Mouse (Mus musculus) spleen, adult 2 months (tissue): ENCODE measurements around the gene Sbk1. TPM values are rescaled to one million over a fixed set of nuclear protein-coding genes. Genes with fewer than 3 reads are reported as not detected.

Experiments used
- DNase-seq, 2 experiments: peaks; one replicate each; pipeline versions ENCODE4 v3.0.0 to v3.0.0-alpha.2; 2012 to 2021; ENCODE audit warnings: low spot score in 2 of 2, low read depth in 1 of 2
- H3K27ac ChIP-seq: fragments of 200-500 bp; 2 replicates; pipeline ENCODE4 v1.5.1; 2012; ENCODE audit warnings: low read length, inconsistent platforms; ENCODE audit not compliant: insufficient read depth
- H3K27me3 ChIP-seq: fragments of 200-500 bp; 2 replicates; pipeline ENCODE4 v1.6.1; 2012; ENCODE audit warnings: mild to moderate bottlenecking, moderate library complexity, low read length, inconsistent platforms; ENCODE audit not compliant: control insufficient read depth, insufficient read depth
- H3K36me3 ChIP-seq: fragments of 200-500 bp; 2 replicates; pipeline ENCODE4 v1.6.1; 2012; ENCODE audit warnings: mild to moderate bottlenecking, low read length, inconsistent platforms; ENCODE audit not compliant: control insufficient read depth, insufficient read depth
- H3K4me1 ChIP-seq: fragments of 200-500 bp; 2 replicates; pipeline ENCODE4 v1.6.1; 2011; ENCODE audit warnings: inconsistent platforms; ENCODE audit not compliant: control insufficient read depth, insufficient read depth, insufficient read length
- H3K4me3 ChIP-seq: fragments of 200-500 bp; 2 replicates; pipeline ENCODE4 v1.5.1; 2011; ENCODE audit warnings: mild to moderate bottlenecking, inconsistent platforms; ENCODE audit not compliant: insufficient read depth, insufficient read length; ENCODE audit errors: extremely low read depth
- CTCF ChIP-seq: fragments of 200-500 bp; IDR thresholded peaks from 2 replicates; pipeline ENCODE4 v1.5.1; 2011; ENCODE audit warnings: mild to moderate bottlenecking, inconsistent platforms; ENCODE audit not compliant: insufficient read depth, insufficient read length, insufficient replicate concordance; ENCODE audit errors: extremely low read depth
- POLR2A ChIP-seq: fragments of 200-500 bp; IDR thresholded peaks from 2 replicates; pipeline ENCODE4 v1.6.1; 2011; ENCODE audit warnings: low read depth, low read length, inconsistent platforms
- WGBS: fragments of 180-500 bp; shearing (Covaris S2); methylation state at CpG from one replicate; pipeline ENCODE4 v1.1.7; 2018; 5-methylcytosine and 5-hydroxymethylcytosine counted together
- polyA plus RNA-seq: library from polyadenylated mRNA; depleted of rRNA; stranded (reverse); fragments of >200 nt; gene quantifications from 2 replicates; pipeline ENCODE4 v1.2.3, GENCODE M21; 2012

The Sbk1 gene
- polyA plus RNA-seq, 1 experiment, result 73.4 TPM

DNA sequence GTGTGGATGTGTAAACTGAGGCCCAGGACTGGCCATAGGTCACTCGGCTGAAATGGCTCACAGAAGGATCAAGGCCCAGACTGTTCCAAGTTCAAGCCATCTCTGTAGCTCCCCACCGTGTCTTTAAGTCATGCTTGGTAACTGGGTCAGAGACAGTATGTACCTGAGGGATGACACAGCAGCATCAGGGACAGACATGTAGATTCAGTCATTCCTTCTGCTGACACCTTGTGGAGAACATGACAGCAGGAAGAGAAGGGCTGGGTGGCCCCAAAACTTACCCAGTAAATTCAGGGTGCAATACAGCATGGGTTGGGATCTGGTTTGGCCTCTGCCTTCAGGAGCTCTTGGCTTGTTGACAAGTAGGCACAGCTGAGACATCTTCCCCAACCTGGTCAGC lies 13.9 kb downstream of the Sbk1 start:
- Histone ChIP-seq H3K27ac (peak overlapping the region; percentile 94), H3K4me1 (peaks cover 68% of the 10 kb centered on the region; the same call in 1 of the 2 replicates)
- 63% methylated on average over 2 of the region's 2 CpGs for WGBS

GRCm38 (mm10) chr7:126287493-126288103 lies 15.2 kb downstream of the Sbk1 start:
- WGBS, result 42% methylated on average over 10 of the region's 10 CpGs
- peaks cover 62% of the 10 kb centered on the region; the same call in 1 of the 2 replicates for H3K4me1 ChIP-seq
- peaks cover 16% of the 10 kb centered on the region for H3K36me3 ChIP-seq
- no peak for DNase-seq
- no peak for TF ChIP-seq CTCF
- no peak for TF ChIP-seq POLR2A
- H3K27ac ChIP-seq, result peak overlapping the region; percentile 94
- no peaks in the 10 kb centered on the region for H3K27me3 ChIP-seq
- H3K4me3 ChIP-seq, result no peak overlapping the region

More for the DNA sequence above, 13.9 kb downstream of the Sbk1 start:
- TF ChIP-seq POLR2A, result no peak
- no peak for TF ChIP-seq CTCF
- H3K4me3 ChIP-seq, result no peak overlapping the region
- no peaks in the 10 kb centered on the region for H3K27me3 ChIP-seq
- peaks cover 6% of the 10 kb centered on the region; the same call in 1 of the 2 replicates for H3K36me3 ChIP-seq
- DNase-seq, result no peak

DNA sequence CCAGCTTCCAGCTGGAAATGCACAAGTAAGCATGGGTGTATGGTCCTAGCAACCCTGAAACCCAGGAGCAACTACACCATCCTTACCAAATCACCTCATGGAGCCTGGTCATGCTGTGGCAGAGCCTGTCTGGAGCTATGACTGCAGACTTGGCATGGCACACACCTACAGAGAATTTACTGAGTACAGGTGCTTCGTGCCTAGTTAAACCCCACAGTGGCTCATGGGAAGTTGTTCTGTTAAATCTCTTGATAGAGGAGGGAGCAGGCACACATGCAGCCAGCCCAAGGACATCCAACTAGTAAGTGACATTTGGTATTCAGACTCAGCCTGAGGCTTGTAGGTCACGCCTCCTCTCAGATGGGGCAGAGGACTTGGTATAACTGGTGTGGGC lies 15.7 kb downstream of the Sbk1 start:
- no peak for DNase-seq
- Histone ChIP-seq H3K36me3 (peaks cover 20% of the 10 kb centered on the region), H3K4me1 (peaks cover 59% of the 10 kb centered on the region; the same call in 1 of the 2 replicates), H3K27ac (peak overlapping the region; percentile 94), H3K27me3 (no peaks in the 10 kb centered on the region), H3K4me3 (no peak overlapping the region)
- WGBS, result 73% methylated on average over 2 of the region's 2 CpGs
- no peak for TF ChIP-seq POLR2A
- TF ChIP-seq CTCF, result no peak

GRCm38 (mm10) chr7:126288571-126289091 lies 16.2 kb downstream of the Sbk1 start:
- Histone ChIP-seq H3K36me3 (peaks cover 26% of the 10 kb centered on the region), H3K4me3 (no peak overlapping the region), H3K27me3 (no peaks in the 10 kb centered on the region), H3K4me1 (peaks cover 54% of the 10 kb centered on the region; the same call in 1 of the 2 replicates), H3K27ac (peak overlapping the region; percentile 94)
- no peak for TF ChIP-seq CTCF
- TF ChIP-seq POLR2A, result no peak
- DNase-seq, result peak in 1 of 2 experiments; percentile 71
- WGBS, result 51% methylated on average over 13 of the region's 13 CpGs

- Histone ChIP-seq H3K4me1 (peaks cover 47% of the 10 kb centered on the region; the same call in 1 of the 2 replicates), H3K27ac (peak overlapping the region; percentile 88), H3K4me3 (no peak overlapping the region), H3K27me3 (no peaks in the 10 kb centered on the region), H3K36me3 (peaks cover 29% of the 10 kb centered on the region)
- TF ChIP-seq CTCF (no peak), POLR2A (no peak)
- no peak for DNase-seq
- WGBS, result 87% methylated on average over 7 of the region's 7 CpGs
Measured at GRCm38 (mm10) chr7:126289371-126289770, 17.0 kb downstream of the Sbk1 start.

- Histone ChIP-seq H3K4me1 (peaks cover 42% of the 10 kb centered on the region; the same call in 1 of the 2 replicates), H3K4me3 (no peak overlapping the region), H3K36me3 (peaks cover 32% of the 10 kb centered on the region), H3K27ac (peak overlapping the region; percentile 88; the same call in 1 of the 2 replicates), H3K27me3 (no peaks in the 10 kb centered on the region)
- no peak for DNase-seq
- 96% methylated on average over 7 of the region's 7 CpGs for WGBS
- TF ChIP-seq CTCF (no peak), POLR2A (no peak)
Measured at GRCm38 (mm10) chr7:126289956-126290355, 17.5 kb downstream of the Sbk1 start.
